Mouse (Mus musculus) brain, adult 2 months (tissue): ENCODE data around the gene R3hdm4.

ENCODE experiments used
- DNase-seq: peaks from one replicate; pipeline ENCODE4 v3.0.0; 2011; ENCODE audit warnings: low read depth, low spot score

Gene R3hdm4

GRCm38 (mm10) chr10:79925785-79926490 lies 4.9 kb upstream of the R3hdm4 start:
- DNase-seq: no peak

- DNase-seq: peak; percentile 94
These were observed 4.2 kb upstream of the R3hdm4 start for GRCm38 (mm10) chr10:79924998-79925784.

- no peak for DNase-seq
These were observed 564 bp upstream of the R3hdm4 start for GRCm38 (mm10) chr10:79921572-79921971.

GRCm38 (mm10) chr10:79920056-79920890 lies 735 bp downstream of the R3hdm4 start:
- no peak for DNase-seq

GRCm38 (mm10) chr10:79919251-79919849 lies 1.7 kb downstream of the R3hdm4 start:
- DNase-seq: no peak

- DNase-seq: peak; percentile 77
These were observed 2.6 kb downstream of the R3hdm4 start for GRCm38 (mm10) chr10:79918231-79919078.

- no peak for DNase-seq
These were observed 3.4 kb downstream of the R3hdm4 start for GRCm38 (mm10) chr10:79917532-79918100.

GRCm38 (mm10) chr10:79916808-79917531 lies 4.0 kb downstream of the R3hdm4 start, which contains the start of gene Kiss1r:
Gene Kiss1r, plus strand, starts transcription at chr10:79916971.
- DNase-seq: peak; percentile 89

- DNase-seq: peak; percentile 53
These were observed 4.9 kb downstream of the R3hdm4 start for GRCm38 (mm10) chr10:79916081-79916480.

- no peak for DNase-seq
These were observed 5.9 kb downstream of the R3hdm4 start for GRCm38 (mm10) chr10:79914948-79915596.

- no peak for DNase-seq
These were observed 6.7 kb downstream of the R3hdm4 start for GRCm38 (mm10) chr10:79914131-79914947.

GRCm38 (mm10) chr10:79912412-79912811 lies 8.6 kb downstream of the R3hdm4 start:
- no peak for DNase-seq

- DNase-seq: no peak
These were observed 10.5 kb downstream of the R3hdm4 start, which contains the start of gene Gm26602 for GRCm38 (mm10) chr10:79910556-79910955. Gene Gm26602, plus strand, starts transcription at chr10:79910856.

- peak; percentile 78 for DNase-seq
These were observed 11.7 kb downstream of the R3hdm4 start for GRCm38 (mm10) chr10:79909092-79909922.

GRCm38 (mm10) chr10:79908167-79909091 lies 12.6 kb downstream of the R3hdm4 start, which contains the start of gene Med16:
Gene Med16, minus strand, starts transcription at chr10:79908923.
- peak; percentile 98 for DNase-seq

- DNase-seq: no peak
These were observed 13.6 kb downstream of the R3hdm4 start for GRCm38 (mm10) chr10:79907415-79907814.
